Mouse (Mus musculus) forebrain, embryonic 14.5 days (tissue): ENCODE measurements around the gene Kncn. TPM values are rescaled to one million over a fixed set of nuclear protein-coding genes. Genes with fewer than 3 reads are reported as not detected.
A peak's percentile ranks its signal among the peaks of the same experiment; 100 is the strongest.

ENCODE experiments used
- ATAC-seq: fragments of 200-750 bp; cut with Nextera tagmentation; 2 replicates; pipeline ENCODE4 v1.8.0; 2017; ENCODE audit warnings: mild to moderate bottlenecking, moderate library complexity
- DNase-seq: peaks from one replicate; pipeline ENCODE4 v3.0.0-alpha.2; 2015; ENCODE audit warnings: low spot score
- H3K27ac ChIP-seq: fragments of 300-500 bp; sonication (generic); 2 replicates; pipeline ENCODE4 v1.5.1; 2014; ENCODE audit warnings: low read depth, mild to moderate bottlenecking, control low read depth, low read length, moderate library complexity
- H3K27me3 ChIP-seq: fragments of 300-500 bp; sonication (generic); replicated peaks from 2 replicates; pipeline ENCODE4 v1.6.1; 2014; ENCODE audit warnings: low read length, control low read depth, mixed read lengths; ENCODE audit not compliant: control insufficient read depth, insufficient read depth
- H3K36me3 ChIP-seq: fragments of 300-500 bp; sonication (generic); 2 replicates; pipeline ENCODE4 v1.6.1; 2014; ENCODE audit warnings: low read length, control low read depth; ENCODE audit not compliant: control insufficient read depth, insufficient read depth
- H3K4me1 ChIP-seq: fragments of 300-500 bp; sonication (generic); 2 replicates; pipeline ENCODE4 v1.6.1; 2014; ENCODE audit warnings: antibody characterized with exemption, low read length, control low read depth; ENCODE audit not compliant: control insufficient read depth, insufficient read depth
- H3K4me2 ChIP-seq: fragments of 300-500 bp; sonication (generic); 2 replicates; pipeline ENCODE4 v1.6.1; 2014; ENCODE audit warnings: mild to moderate bottlenecking, control low read depth, low read length
- H3K4me3 ChIP-seq: fragments of 300-500 bp; sonication (generic); 2 replicates; pipeline ENCODE4 v1.5.1; 2014; ENCODE audit warnings: low read depth, low read length, control low read depth
- H3K9ac ChIP-seq: fragments of 300-500 bp; sonication (generic); 2 replicates; pipeline ENCODE4 v1.6.1; 2014; ENCODE audit warnings: mild to moderate bottlenecking, low read length, control low read depth, moderate library complexity
- H3K9me3 ChIP-seq: fragments of 300-500 bp; sonication (generic); replicated peaks from 2 replicates; pipeline ENCODE4 v1.6.1; 2016; ENCODE audit warnings: low read length, control low read depth, mixed read lengths; ENCODE audit not compliant: control insufficient read depth
- WGBS: fragments of 180-500 bp; shearing (Covaris S2); extraction: QIAGEN DNeasy Blood & Tissue Kit; methylation state at CpG from one replicate; pipeline ENCODE4 v1.1.7; 2014; 5-methylcytosine and 5-hydroxymethylcytosine counted together
- polyA plus RNA-seq: library from polyadenylated mRNA; unstranded; fragments of >200 nt; fragmentation: Nextera tagmentation; extraction: Ambion mirVana; gene quantifications from 2 replicates; pipeline ENCODE4 v1.2.1, GENCODE M21; 2014

Kncn gene
- polyA plus RNA-seq, 1 experiment from 2014 or later, result not detected

DNA sequence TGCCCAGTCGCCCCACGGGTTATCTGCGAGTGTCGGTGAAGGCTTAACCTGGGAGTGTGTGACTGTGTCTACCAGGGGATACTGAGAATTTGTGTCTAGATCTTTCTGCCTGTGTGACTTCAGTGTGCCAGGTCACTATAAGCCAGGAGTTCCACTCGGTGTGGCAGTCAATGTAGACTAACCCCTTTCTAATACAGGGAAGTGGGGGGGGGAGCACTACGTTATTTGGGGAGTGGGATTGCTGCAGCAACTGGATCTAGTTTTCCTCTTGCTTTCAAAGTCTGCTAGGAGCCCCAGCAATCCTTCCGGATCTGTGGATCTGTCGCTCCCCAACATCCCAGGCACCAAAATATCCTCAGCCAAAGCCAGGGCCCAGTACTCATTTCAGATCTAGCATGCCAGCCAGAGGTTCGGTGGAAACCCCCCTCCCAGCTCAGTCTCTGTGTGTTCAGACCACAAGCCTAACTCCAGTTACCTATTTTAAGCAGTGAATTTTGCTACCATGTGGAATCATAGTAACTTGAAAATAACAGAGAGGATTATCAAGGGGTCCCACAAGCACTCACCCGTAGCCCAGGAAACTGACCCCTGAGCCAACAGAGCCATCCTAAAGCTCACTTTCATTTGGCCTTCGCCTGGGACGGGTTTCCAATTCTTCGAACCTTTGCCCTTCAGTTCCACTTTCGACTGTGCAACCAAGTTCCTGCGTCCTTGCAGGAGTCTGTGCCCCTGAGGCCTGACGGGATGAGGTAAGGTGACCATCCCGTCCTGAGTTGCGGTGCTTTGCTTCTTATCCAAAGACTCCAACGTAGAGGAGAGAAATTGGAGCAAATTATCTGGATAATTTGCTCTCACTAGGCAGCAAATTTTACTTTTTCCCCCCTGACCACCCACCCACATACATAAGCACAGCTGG is 53.1 kb downstream of the Kncn start:
- WGBS, result 3% methylated on average over 19 of the region's 19 CpGs
- no peak overlapping the region for H3K4me2 ChIP-seq
- peaks cover 95% of the 10 kb centered on the region for H3K27me3 ChIP-seq
- H3K9ac ChIP-seq, result no peak overlapping the region
- DNase-seq, result no peak
- no peaks in the 10 kb centered on the region for H3K9me3 ChIP-seq
- H3K4me1 ChIP-seq, result no peaks in the 10 kb centered on the region
- ATAC-seq, result no peak
- H3K36me3 ChIP-seq, result no peaks in the 10 kb centered on the region
- H3K27ac ChIP-seq, result no peak overlapping the region
- H3K4me3 ChIP-seq, result no peak overlapping the region

DNA sequence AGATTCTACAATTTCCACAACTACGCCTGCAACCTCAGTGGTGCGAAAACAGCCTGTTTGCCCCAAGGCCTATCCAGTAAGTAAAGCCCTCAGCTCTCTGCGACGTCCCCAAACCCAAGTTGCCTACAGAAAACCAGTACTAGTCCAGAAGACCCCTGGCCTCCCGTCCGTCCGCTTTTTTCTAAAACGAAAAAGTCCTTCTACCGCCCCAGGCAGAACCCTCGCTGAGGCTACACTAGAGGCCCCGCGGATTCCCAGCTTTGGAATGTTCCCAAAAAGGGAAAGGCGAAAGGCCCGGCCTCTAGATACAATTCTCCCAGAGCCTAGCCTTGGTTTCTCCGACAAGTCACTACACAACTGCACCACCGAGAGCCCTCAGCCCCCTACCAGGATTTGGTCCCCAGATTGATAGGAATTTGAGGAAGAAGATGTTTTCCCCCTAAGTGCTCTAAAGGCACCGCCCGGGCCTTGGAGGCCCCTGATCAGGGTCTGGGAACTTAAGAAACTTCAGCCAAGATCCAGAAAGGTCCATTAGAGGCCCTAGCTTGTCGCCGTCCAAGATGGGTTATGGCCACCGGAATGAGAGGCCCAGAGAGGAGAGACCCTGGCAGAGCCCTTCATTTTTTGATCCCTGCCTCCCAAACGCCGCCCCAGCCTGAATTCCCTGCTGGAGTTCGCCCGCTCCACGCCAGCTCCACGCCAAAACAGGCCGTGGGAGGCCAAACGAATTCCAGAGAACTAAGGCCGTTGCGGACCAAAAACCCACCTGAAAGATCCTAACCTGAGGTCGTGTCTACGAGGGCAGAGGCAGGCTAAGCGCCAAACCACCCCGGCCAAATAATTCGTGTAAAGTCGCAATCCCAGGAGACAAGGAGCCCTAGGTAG is 54.3 kb downstream of the Kncn start:
- Histone ChIP-seq H3K27ac (no peak overlapping the region), H3K4me2 (peak overlapping the region; percentile 46; the same call in 1 of the 2 replicates), H3K9ac (no peak overlapping the region), H3K4me3 (no peak overlapping the region), H3K27me3 (peaks cover 95% of the 10 kb centered on the region), H3K4me1 (no peaks in the 10 kb centered on the region), H3K36me3 (no peaks in the 10 kb centered on the region), H3K9me3 (no peaks in the 10 kb centered on the region)
- ATAC-seq (no peak), DNase-seq (no peak)
- under 1% methylated on average over 37 of the region's 37 CpGs for WGBS

Other genes starting within 250 kb of the Kncn start
- 0.33 TPM in 2 replicates for gene Cyp4b1, start 236.7 kb upstream of the Kncn start, polyA plus RNA-seq
- gene Efcab14, start 146.7 kb upstream of the Kncn start, polyA plus RNA-seq, result 17.7 and 23.4 TPM in 2 replicates
- gene Tex38, start 103.4 kb upstream of the Kncn start, polyA plus RNA-seq, result not detected in 2 replicates
- gene Atpaf1, start 99.6 kb upstream of the Kncn start, polyA plus RNA-seq, result 30.1 and 36.2 TPM in 2 replicates
- 3.1 and 3.9 TPM in 2 replicates for gene Mob3c, start 56.3 kb upstream of the Kncn start, polyA plus RNA-seq
- gene Mknk1, start 45.2 kb upstream of the Kncn start, polyA plus RNA-seq, result 19.6 and 20.0 TPM in 2 replicates
- not detected in 2 replicates for gene 6430628N08Rik, start 6.3 kb downstream of the Kncn start, polyA plus RNA-seq
- gene Dmbx1, start 55.5 kb downstream of the Kncn start, polyA plus RNA-seq, result 0.05 TPM in 2 replicates
- gene Faah, start 133.5 kb downstream of the Kncn start, polyA plus RNA-seq, result 7.0 and 7.3 TPM in 2 replicates
- gene Nsun4, start 169.5 kb downstream of the Kncn start, polyA plus RNA-seq, result 14.2 and 15.3 TPM in 2 replicates
- 479 and 583 TPM in 2 replicates for gene Uqcrh, start 190.7 kb downstream of the Kncn start, polyA plus RNA-seq
- 67.9 and 74.0 TPM in 2 replicates for gene Lrrc41, start 190.9 kb downstream of the Kncn start, polyA plus RNA-seq
- 18.1 and 18.2 TPM in 2 replicates for gene Rad54l, start 239.3 kb downstream of the Kncn start, polyA plus RNA-seq
- 54.8 and 56.0 TPM in 2 replicates for gene Pomgnt1, start 239.4 kb downstream of the Kncn start, polyA plus RNA-seq